Mouse (Mus musculus): ENCODE measurements around the gene Ppm1m.

Gene Ppm1m

GRCm38 (mm10) chr9:106159784-106160301 lies 39.7 kb downstream of the Ppm1m start:
- in situ Hi-C loops (cut with MboI, MseI), result no loop called here

- in situ Hi-C loops (cut with MboI, MseI), result no loop called here
Observed at GRCm38 (mm10) chr9:106159237-106159636, 40.3 kb downstream of the Ppm1m start.

DNA sequence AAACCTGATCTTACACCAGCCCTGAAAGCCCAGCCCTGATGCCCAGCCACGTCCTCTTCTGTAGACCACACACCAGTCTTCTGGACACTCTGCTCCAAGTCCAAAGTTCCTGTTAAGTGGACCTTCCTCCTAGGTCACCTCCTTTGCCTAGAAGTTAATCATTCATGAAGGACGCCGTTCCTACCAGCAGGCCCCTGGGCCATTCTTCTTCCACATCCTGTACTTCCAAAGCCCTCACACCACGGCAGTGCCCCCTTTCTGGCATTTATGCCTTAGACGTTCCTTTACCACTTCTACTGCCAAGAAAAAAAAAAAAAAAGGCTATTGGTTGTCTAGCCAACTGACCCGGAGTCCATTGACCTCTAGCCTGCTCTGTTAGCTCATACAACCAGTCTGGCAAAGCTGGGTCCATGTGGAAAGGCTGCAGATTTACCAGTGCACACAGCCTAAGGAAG lies 41.5 kb downstream of the Ppm1m start, which contains the start of gene Glyctk:
Gene Glyctk (minus strand): TSS at position 102 of the 455 bp plus-strand sequence.
- in situ Hi-C loops (cut with MboI, MseI), result no loop called here

GRCm38 (mm10) chr9:106157623-106157925 lies 42.0 kb downstream of the Ppm1m start:
- in situ Hi-C loops (cut with MboI, MseI), result no loop called here

DNA sequence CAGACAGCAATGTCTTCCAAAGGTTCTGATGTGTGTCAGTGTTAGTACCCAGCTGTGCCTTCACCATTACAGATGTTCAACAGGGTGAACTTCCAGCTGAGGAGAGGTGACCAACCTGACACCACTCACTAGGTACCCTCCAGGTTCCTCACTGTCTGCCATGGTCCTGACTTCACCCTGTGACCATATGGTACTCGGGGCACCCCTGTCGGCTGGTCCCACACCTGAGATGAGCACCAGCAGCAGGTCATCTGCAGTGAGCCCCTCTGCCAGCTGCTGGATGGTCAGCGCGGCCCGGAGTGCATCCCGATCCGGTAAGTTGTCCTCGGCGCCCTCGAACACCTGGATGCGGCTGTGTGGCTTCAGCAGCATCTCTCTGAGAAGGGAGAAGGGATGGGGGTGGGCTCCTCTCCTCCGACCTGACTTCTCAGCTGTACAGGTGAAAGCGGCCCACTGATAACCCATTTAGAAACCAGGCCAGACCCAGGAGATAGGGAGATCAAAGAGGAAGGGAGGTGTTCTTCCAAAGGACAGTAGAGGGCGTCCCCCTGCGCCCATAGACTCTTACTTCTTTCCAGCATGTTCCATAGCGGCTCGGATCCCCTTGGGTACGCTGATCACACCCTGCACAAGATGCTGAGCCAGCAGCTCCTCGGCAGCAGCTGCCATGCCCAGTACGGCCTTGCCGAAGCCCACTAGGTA lies 42.5 kb downstream of the Ppm1m start:
- in situ Hi-C loops (cut with MboI, MseI), result no loop called here

GRCm38 (mm10) chr9:106156419-106156818 lies 43.1 kb downstream of the Ppm1m start:
- in situ Hi-C loops (cut with MboI, MseI), result no loop called here

DNA sequence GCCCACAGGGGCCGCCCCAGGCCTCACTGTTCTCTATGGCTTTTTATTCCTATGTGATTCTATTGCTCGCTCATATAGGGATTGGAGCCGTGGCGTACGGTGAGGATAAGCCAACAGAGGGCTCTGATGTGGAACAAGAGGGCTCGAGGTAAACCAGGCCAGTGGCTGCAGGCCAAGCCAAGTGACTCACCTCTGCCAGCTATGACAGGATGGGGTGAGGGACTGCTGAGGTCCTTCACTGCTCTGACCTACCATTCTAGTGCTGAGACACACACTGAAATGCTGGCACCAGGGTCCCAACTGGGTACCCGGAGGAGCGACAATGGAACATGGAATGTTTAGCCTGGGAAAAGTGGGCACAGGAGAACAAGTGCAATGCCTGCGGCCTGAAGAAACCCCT lies 45.4 kb downstream of the Ppm1m start:
- in situ Hi-C loops (cut with MboI, MseI), result no loop called here

GRCm38 (mm10) chr9:106149399-106149754 lies 50.2 kb downstream of the Ppm1m start:
- in situ Hi-C loops (cut with MboI, MseI), result no loop called here

- in situ Hi-C loops (cut with MboI, MseI), result no loop called here
Observed at GRCm38 (mm10) chr9:106148541-106149398, 50.8 kb downstream of the Ppm1m start.

DNA sequence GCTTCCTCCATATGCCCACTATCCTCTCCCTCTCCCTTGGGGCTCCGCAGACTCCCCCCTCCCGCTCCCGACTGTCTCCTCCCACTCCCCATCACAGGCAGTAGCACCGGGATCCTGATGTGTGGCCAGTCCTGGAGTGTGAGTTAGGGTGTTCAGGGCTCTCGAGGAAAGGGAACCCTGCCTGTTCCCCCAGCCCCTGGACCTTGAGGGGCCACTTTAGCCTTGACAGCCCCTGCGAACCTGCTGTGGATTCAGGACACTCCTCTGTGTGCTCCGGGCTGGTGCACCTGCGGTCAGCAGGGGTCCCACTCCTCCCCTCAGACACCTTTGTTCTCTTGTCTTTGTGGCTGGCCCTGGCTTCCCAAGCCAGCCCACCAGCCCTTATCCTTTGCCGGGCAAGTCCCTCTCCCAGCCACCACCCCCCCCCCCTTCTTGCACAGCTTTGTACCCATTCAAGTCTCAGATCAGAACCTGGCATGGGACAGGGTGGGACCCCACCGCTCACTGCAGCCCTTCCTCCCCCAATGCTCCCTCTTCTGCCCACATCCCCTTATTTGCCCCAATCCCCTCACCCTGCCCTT lies 51.6 kb downstream of the Ppm1m start:
- in situ Hi-C loops (cut with MboI, MseI), result no loop called here

GRCm38 (mm10) chr9:106147281-106147680 lies 52.3 kb downstream of the Ppm1m start:
- in situ Hi-C loops (cut with MboI, MseI), result no loop called here

DNA sequence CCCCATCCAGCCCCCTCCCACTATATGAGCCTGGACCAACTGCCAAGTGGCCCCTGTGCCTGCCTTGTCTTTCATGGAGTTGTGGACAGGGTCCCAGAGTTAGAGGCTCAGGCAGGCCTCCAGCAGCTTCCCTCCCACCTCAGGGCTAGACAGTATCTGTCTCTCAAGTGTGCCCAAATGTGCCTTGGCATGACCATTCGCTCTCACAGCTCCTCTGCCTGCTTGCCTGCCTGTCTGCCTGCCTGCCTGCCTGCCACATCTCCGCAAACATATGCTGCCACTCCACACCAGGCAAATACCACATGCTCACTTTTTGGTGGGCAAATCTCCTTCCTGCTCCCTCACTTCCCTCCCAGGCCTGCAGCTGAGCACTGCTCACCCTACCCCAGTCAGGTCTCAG lies 54.0 kb downstream of the Ppm1m start:
- in situ Hi-C loops (cut with MboI, MseI), result no loop called here

Data from T-helper 2 cell (primary cell).